Mouse (Mus musculus) right cerebral cortex, postnatal 14 days (tissue): ENCODE results near the gene Dip2a.

Source experiments
- DNase-seq: peaks from one replicate; pipeline ENCODE4 v3.0.0; 2022

Gene Dip2a

DNA sequence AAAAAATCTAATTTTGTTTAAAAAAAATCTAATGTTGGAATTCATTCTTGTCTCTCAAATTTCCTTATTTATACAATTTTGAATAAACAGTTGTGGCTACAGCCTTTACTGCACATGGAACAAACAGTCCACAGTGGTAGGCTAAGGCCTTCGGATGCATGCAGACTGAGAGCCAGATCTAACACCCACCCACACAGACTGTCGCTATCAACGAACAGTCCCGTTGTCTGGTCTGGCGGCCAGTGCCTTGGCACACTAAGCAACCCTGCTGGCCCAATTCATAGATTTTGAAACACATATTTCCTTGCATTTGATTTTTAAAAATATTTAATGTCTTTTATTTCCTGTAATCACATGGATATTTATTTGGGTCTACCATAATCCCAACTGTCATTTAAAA, 45.0 kb downstream of the Dip2a start:
- no peak for DNase-seq

- DNase-seq: no peak
These were observed 51.9 kb downstream of the Dip2a start for GRCm38 (mm10) chr10:76293222-76293621.

- no peak for DNase-seq
These were observed 55.0 kb downstream of the Dip2a start for GRCm38 (mm10) chr10:76289936-76290671.

DNA sequence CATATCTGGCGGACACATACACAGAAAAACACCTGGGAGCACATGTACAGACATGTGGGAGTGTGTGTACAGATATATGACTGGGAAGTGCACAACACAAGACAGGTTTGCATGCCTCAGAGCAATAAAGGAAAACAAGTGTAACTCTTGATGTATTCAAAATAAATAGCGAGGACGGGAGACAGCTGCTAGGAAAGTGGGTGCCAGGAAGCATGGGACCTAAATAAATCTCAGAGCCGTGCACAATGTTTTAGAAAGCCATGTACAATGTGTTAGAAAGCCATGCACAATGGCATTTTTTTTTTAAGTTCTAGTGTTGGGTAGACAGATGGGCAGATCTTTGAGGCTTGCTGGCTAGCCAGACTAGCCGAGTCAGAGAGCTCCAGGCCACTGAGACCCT, 56.0 kb downstream of the Dip2a start:
- DNase-seq: no peak

- DNase-seq: no peak
These were observed 56.7 kb downstream of the Dip2a start for GRCm38 (mm10) chr10:76288268-76288993.

DNA sequence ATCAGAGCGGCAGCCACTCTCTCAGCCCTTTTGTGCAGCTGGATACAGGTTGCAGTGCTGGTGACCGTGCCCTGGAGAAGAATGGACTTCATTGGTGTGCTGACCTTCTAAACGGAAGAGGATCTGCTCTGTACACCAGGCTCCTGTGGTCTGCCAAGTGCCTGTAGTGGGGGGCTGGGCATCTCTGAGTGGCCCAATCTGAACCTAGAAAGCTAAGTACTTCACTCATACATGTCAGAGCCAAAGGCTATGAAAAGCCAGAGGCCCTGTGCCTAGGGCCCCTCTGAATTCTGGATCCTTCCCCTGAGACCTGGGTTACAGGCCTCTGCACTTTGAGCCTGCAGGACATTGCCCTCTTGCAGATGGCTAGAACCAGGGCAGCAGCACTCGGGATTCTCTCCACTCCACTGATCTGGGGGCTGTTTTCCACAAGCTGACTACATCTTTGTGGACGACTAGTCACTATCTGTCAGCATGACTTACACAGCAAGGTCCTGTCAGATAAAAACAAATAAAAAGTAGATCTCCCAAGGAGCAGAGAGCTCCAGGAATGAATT, 66.5 kb downstream of the Dip2a start:
- no peak for DNase-seq

DNA sequence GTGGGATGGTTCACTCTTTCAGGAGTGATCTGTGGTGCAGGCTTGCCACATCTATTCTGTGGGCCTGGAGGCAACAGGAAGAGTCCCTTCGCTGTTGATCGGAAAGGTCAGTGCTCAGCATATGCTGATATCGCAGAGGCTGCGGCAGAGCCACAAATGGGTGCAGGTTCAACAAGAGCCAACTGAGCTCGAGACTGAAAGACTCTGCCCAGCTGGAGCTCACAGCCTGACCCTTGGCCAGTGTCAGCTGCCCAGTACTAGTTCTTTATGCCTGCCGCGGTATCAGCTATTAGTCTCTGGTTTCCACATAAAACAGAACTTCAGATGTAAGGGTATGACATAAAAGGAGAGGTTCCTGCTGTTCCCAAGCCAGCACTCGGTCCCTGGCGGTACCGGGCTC, 69.8 kb downstream of the Dip2a start:
- DNase-seq: no peak

GRCm38 (mm10) chr10:76271238-76271637, 73.9 kb downstream of the Dip2a start:
- DNase-seq: peak; percentile 47

- DNase-seq: no peak
These were observed 82.7 kb downstream of the Dip2a start for GRCm38 (mm10) chr10:76262431-76262830.

DNA sequence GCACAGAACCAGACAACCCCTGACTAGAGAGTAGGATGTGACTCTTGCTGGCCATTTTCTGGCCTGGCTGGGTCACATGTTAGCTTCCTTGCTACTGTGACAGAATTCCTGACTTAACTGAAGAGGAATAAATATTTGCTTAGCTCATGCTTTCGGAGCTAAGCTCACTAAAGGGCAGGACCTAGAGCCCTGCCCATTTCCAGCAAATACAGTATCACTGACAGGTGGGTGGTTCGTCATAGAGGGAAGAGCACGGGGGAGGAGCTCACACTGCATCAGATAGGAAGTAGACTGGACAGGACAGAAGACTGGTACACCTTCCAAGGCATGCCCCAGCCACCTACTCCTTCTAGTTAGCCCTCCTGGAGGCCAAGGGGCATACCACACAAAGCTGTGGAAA, 83.6 kb downstream of the Dip2a start:
- DNase-seq: no peak

DNA sequence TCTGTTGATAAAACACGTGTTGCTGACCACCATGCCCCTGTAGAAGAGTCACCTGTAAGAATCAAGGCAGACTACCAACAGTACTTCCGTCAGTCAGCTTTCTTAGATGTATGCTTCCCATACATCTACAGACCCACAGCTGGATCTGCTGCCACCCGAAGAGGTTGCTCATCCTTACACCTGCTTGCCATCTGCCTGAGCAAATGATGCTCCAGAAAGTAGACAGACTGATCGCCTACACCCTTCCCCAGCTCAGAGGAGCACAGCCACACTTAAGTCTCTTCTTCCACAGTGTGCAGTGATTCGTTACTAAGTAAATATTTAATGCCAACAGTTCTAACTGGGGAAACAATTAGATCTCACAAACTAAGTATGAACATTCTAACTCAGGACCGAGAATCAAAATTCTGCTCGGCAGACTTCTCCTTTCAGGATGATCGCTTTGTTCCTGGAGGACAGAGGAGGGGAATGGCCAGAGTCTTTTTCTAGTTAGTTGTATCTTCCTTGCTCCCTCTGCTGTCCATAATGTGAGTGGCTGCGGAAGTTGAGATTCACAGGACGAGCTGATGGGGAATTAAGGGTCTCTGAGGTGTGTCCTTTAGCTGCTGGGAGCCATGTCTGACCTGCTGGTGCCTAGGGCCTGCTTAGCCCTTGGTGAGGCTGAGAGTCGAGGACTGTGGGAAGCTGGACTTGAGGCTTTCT, 84.6 kb downstream of the Dip2a start:
- no peak for DNase-seq

DNA sequence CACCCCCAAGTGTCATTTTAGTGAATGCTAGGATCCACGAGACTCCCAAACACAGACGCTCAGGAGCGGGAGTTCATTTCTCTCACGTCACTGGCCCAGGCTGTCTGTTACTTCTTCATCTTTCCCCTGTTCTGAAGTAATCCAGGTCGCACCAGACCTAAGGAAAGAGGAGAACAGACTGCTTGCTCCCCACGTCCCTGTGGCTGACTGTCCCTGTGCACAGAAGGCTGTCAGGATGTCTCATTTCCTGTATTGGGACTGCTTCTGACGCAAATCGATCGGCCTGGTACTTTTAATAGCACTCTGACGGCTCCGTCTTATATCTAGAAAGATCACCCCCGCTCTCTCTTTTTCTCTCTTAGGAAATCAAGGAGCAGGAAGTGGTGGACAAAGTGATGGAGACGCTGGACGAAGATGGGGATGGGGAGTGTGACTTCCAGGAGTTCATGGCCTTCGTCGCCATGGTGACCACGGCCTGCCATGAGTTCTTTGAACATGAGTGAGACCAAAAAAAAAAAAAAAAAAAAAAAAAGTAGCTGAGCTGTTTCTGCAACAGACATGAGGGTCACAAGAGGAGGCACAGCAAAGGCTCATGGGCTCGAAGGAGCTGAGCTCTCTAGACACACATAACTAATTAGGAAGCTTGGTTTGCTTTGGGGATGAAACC, 85.4 kb downstream of the Dip2a start:
- no peak for DNase-seq

- no peak for DNase-seq
These were observed 87.2 kb downstream of the Dip2a start for GRCm38 (mm10) chr10:76257719-76258390.

DNA sequence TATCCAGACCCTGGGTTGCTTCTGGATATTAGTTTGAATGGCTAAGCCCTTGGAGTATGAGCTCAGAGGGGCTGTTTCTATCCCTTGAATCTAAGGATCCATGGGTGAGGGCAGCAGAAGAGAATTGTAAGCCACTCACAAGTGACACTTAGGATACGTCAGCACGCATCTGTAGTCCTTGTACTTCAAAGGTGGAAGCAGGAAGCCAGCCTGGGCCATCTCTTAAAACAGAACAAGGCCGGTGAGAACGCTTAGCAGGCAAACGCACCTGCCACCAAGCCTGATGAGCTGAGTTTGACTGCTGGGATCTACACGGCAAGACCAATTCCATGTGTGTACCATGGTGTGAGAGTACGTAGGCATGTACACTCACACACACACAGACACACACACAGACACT, 87.9 kb downstream of the Dip2a start:
- DNase-seq: no peak

GRCm38 (mm10) chr10:76255617-76256016, 89.5 kb downstream of the Dip2a start:
- DNase-seq: no peak

- peak; percentile 52 for DNase-seq
These were observed 91.6 kb downstream of the Dip2a start, which contains the start of gene S100b for GRCm38 (mm10) chr10:76253536-76253935. TSS of gene S100b (plus strand) at chr10:76253853.

- DNase-seq: no peak
These were observed 92.0 kb downstream of the Dip2a start for GRCm38 (mm10) chr10:76253079-76253478.

DNA sequence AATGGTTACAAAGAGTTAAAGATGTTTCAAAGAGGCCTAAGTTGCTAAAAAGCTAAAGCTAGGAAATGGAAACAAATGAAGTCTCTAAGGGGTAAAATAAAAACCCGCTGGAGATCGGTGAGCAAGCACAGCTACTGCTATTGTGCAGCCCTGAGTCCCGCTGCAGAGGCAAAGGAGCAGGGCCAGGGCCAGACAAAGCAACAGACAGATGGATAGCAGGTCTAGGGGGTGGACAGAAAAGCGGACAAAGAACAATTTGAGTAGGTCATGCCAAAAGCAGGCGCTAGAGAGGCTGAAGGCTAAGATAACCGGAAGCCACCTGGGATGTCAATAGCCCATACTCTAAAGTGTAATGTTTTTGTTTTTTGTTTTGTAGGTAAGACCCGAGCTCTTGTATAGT, 94.2 kb downstream of the Dip2a start:
- DNase-seq: no peak

GRCm38 (mm10) chr10:76248647-76248968, 96.5 kb downstream of the Dip2a start:
- DNase-seq: no peak

DNA sequence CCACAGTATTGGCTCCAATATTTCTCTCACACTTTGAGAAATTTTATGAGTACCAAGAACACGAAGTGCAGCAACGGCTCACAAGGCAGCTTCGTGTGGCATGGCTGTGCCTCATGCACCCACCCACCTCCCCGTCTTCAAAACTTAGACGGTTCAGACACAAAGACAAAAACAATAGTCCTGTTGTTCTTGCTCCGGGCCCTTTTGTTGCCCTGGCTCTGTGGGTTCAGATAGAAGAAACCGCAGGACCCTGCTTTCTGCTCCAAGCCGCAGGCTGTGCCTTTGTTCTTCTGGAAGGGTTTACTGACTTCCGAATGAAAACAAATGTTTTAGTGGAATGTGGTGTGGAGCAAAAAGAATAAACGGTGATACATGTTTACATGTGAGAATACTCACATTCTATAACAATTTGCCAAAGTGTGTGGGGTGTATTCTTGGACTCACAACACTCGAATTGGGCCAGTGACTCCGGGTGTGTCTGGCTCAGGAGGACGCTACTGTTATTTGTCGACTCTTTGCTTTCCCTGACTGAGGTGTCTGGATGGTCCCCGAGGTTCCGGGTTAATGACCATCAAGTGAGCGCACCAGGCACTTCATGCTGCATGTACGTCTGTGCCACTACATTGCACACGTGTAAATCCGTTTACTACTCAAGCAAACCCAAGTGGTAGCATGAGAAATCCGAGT, 97.0 kb downstream of the Dip2a start:
- no peak for DNase-seq

GRCm38 (mm10) chr10:76246601-76247000, 98.5 kb downstream of the Dip2a start:
- DNase-seq: no peak

- DNase-seq: no peak
These were observed 100.0 kb downstream of the Dip2a start for GRCm38 (mm10) chr10:76245106-76245505.
